Comparison of ENCODE assay signal across 12 mouse cellular contexts in genomic region chr1:188805852-188806251, GRCm38 (mm10).
DNase-seq lines count a peak whose midpoint lies in the region; ATAC-seq and TF ChIP-seq lines count a peak whose summit lies in the region.
"Had no signal": no experiment of that assay in that cellular context is flagged by ENCODE, and none has a peak within 500 bp of the region (broad histone marks: within the 10 kb centered on the region; RNA-seq: fewer than 3 reads in every experiment).

No protein-coding gene starts in this region.

- no peak for TF ChIP-seq POLR2A in liver, adult 2 months (IDR thresholded peaks at IDR 0.05; ENCODE audit: extremely low read depth, insufficient read depth, low read length)

- H3K27ac ChIP-seq in liver, adult 2 months (replicated peaks; ENCODE audit: insufficient read depth, low read depth, low read length), result no peak overlapping the region
- no peak overlapping the region for H3K27ac ChIP-seq in liver, embryonic 11.5 days (ENCODE audit: low read depth, low read length)
- H3K27ac ChIP-seq in hindbrain, embryonic 12.5 days, result no peak overlapping the region
- H3K27ac ChIP-seq: heart, embryonic 10.5 days; liver, embryonic 14.5 days had no signal

- no peak overlapping the region for H3K4me2 ChIP-seq in liver, embryonic 11.5 days
- no peak overlapping the region for H3K4me2 ChIP-seq in hindbrain, embryonic 12.5 days (replicated peaks)

- no peak for ATAC-seq in liver, embryonic 11.5 days (replicated peaks; ENCODE audit: low FRiP score)
- ATAC-seq in hindbrain, embryonic 12.5 days (ENCODE audit: low FRiP score), result peak; percentile 91

- H3K79me2 ChIP-seq in liver, adult 2 months (ENCODE audit: control insufficient read depth, insufficient read depth, low read length), result no peaks in the 10 kb centered on the region

- no peak for TF ChIP-seq CTCF in liver, adult 2 months (IDR thresholded peaks at IDR 0.05; ENCODE audit: low read depth, low read length)

- 35% methylated on average over 4 of the region's 4 CpGs for WGBS in liver, adult 2 months
- 52% methylated on average over 4 of the region's 4 CpGs for WGBS in liver, embryonic 11.5 days
- WGBS in hindbrain, embryonic 12.5 days, result 19% methylated on average over 4 of the region's 4 CpGs

- no peaks in the 10 kb centered on the region for H3K27me3 ChIP-seq in liver, adult 2 months (ENCODE audit: control insufficient read depth, insufficient read depth, low read length)
- no peaks in the 10 kb centered on the region for H3K27me3 ChIP-seq in liver, embryonic 11.5 days (replicated peaks; ENCODE audit: control insufficient read depth, insufficient read depth, low read length)
- H3K27me3 ChIP-seq in hindbrain, embryonic 12.5 days, result 0 out of 2 replicates have a peak, but pooled peaks cover 3% of the 10 kb centered on the region

- no peaks in the 10 kb centered on the region for H3K36me3 ChIP-seq in liver, adult 2 months (ENCODE audit: control insufficient read depth, insufficient read depth, low read length)
- H3K36me3 ChIP-seq in liver, embryonic 11.5 days (ENCODE audit: control insufficient read depth, insufficient read depth, low read length), result no peaks in the 10 kb centered on the region
- H3K36me3 ChIP-seq in hindbrain, embryonic 12.5 days, result no peaks in the 10 kb centered on the region
- H3K36me3 ChIP-seq: heart, embryonic 10.5 days had no signal

- no peaks in the 10 kb centered on the region; the same call in 1 of the 2 replicates for H3K4me1 ChIP-seq in liver, adult 2 months (ENCODE audit: control insufficient read depth, insufficient read depth, low read length)
- no peaks in the 10 kb centered on the region for H3K4me1 ChIP-seq in liver, embryonic 11.5 days (replicated peaks; ENCODE audit: control insufficient read depth, insufficient read depth, low read length)
- peaks cover 6% of the 10 kb centered on the region; the same call in 1 of the 2 replicates for H3K4me1 ChIP-seq in hindbrain, embryonic 12.5 days
- H3K4me1 ChIP-seq: heart, embryonic 10.5 days had no signal

- H3K9ac ChIP-seq in liver, adult 2 months (ENCODE audit: low read depth, low read length), result no peak overlapping the region
- H3K9ac ChIP-seq in liver, embryonic 11.5 days (ENCODE audit: low read depth, low read length), result no peak overlapping the region
- H3K9ac ChIP-seq in hindbrain, embryonic 12.5 days, result no peak overlapping the region
- H3K9ac ChIP-seq: liver, embryonic 14.5 days had no signal

- no peak overlapping the region for H3K4me3 ChIP-seq in liver, adult 2 months (ENCODE audit: insufficient read depth, low read depth, low read length)
- no peak overlapping the region for H3K4me3 ChIP-seq in liver, embryonic 11.5 days (ENCODE audit: low read depth, low read length)
- H3K4me3 ChIP-seq in hindbrain, embryonic 12.5 days, result no peak overlapping the region
- H3K4me3 ChIP-seq: heart, embryonic 10.5 days had no signal

- peak; percentile 17 to 33 for DNase-seq in cerebellum, postnatal 10 days
- DNase-seq in cerebellum, adult 9-10 months, result no peak
- DNase-seq in liver, adult 2 months (ENCODE audit: extremely low read depth, low read depth, low spot score), result peak; percentile 85
- no peak for DNase-seq in liver, embryonic 11.5 days (ENCODE audit: low spot score)
- DNase-seq in retina, embryonic 14.5 days (ENCODE audit: low spot score), result peak; percentile 76
- no peak for DNase-seq in layer of hippocampus, postnatal 14 days (ENCODE audit: low spot score in 2 of 2)
- DNase-seq in left cerebral cortex, adult 8-10 months (ENCODE audit: low spot score in 2 of 2), result no peak
- DNase-seq: adrenal gland, postnatal 10 days; lung, postnatal 4 days had no signal

- no peaks in the 10 kb centered on the region for H3K9me3 ChIP-seq in liver, embryonic 11.5 days (ENCODE audit: control insufficient read depth, low read length)
- H3K9me3 ChIP-seq in hindbrain, embryonic 12.5 days (replicated peaks), result no peaks in the 10 kb centered on the region
- H3K9me3 ChIP-seq: heart, embryonic 10.5 days had no signal

Comparison
In these comparisons a context has a peak if more than half of its experiments do, and no peak if none do; other contexts are left out.
1. DNase-seq: peak in cerebellum, postnatal 10 days (2 of 2), liver, adult 2 months (single experiment) and retina, embryonic 14.5 days (single experiment); none in cerebellum, adult 9-10 months (single experiment), liver, embryonic 11.5 days (single experiment), layer of hippocampus, postnatal 14 days (0 of 2) and left cerebral cortex, adult 8-10 months (0 of 2).